Mouse (Mus musculus) liver, embryonic 11.5 days (tissue): ENCODE data around the gene Mr1. TPM values are rescaled to one million over a fixed set of nuclear protein-coding genes. Genes with fewer than 3 reads are reported as not detected.
A peak's percentile ranks its signal among the peaks of the same experiment; 100 is the strongest.

ENCODE experiments used
- ATAC-seq: fragments of 200-750 bp; cut with Nextera tagmentation; replicated peaks from 2 replicates; pipeline ENCODE4 v1.8.0; 2017; ENCODE audit warnings: moderate number of reproducible peaks, mild to moderate bottlenecking, moderate TSS enrichment, moderate library complexity; ENCODE audit not compliant: low FRiP score
- DNase-seq: peaks from one replicate; pipeline ENCODE4 v3.0.0-alpha.2; 2017; ENCODE audit warnings: low spot score
- H3K27ac ChIP-seq: fragments of 300-500 bp; sonication (generic); 2 replicates; pipeline ENCODE4 v1.5.1; 2014; ENCODE audit warnings: mild to moderate bottlenecking, low read depth, low read length, control low read depth
- H3K27me3 ChIP-seq: fragments of 300-500 bp; sonication (generic); replicated peaks from 2 replicates; pipeline ENCODE4 v1.6.1; 2014; ENCODE audit warnings: low read length, mixed read lengths; ENCODE audit not compliant: control insufficient read depth, insufficient read depth
- H3K36me3 ChIP-seq: fragments of 300-500 bp; sonication (generic); 2 replicates; pipeline ENCODE4 v1.6.1; 2014; ENCODE audit warnings: mild to moderate bottlenecking, low read length, moderate library complexity, mixed read lengths; ENCODE audit not compliant: control insufficient read depth, insufficient read depth
- H3K4me1 ChIP-seq: fragments of 300-500 bp; sonication (generic); replicated peaks from 2 replicates; pipeline ENCODE4 v1.6.1; 2014; ENCODE audit warnings: low read length, mixed read lengths; ENCODE audit not compliant: control insufficient read depth, insufficient read depth
- H3K4me2 ChIP-seq: fragments of 300-500 bp; sonication (generic); 2 replicates; pipeline ENCODE4 v1.6.1; 2014; ENCODE audit warnings: mild to moderate bottlenecking, control low read depth, moderate library complexity
- H3K4me3 ChIP-seq: fragments of 300-500 bp; sonication (generic); 2 replicates; pipeline ENCODE4 v1.5.1; 2014; ENCODE audit warnings: low read depth, low read length, control low read depth
- H3K9ac ChIP-seq: fragments of 300-500 bp; sonication (generic); 2 replicates; pipeline ENCODE4 v1.6.1; 2014; ENCODE audit warnings: low read depth, low read length, control low read depth
- H3K9me3 ChIP-seq: fragments of 300-500 bp; sonication (generic); 2 replicates; pipeline ENCODE4 v1.6.1; 2016; ENCODE audit warnings: low read length, inconsistent platforms, mixed read lengths; ENCODE audit not compliant: control insufficient read depth
- WGBS: fragments of 180-500 bp; shearing (Covaris S2); extraction: QIAGEN DNeasy Blood & Tissue Kit; methylation state at CpG from one replicate; pipeline ENCODE4 v1.1.7; 2014; 5-methylcytosine and 5-hydroxymethylcytosine counted together
- polyA plus RNA-seq: library from polyadenylated mRNA; unstranded; fragments of >200 nt; fragmentation: Nextera tagmentation; extraction: Ambion mirVana; gene quantifications from 2 replicates; pipeline ENCODE4 v1.2.1, GENCODE M21; 2014

Mr1 gene
- polyA plus RNA-seq, 1 experiment from 2014 or later, result 0.81 TPM

GRCm38 (mm10) chr1:155147228-155147627, 614 bp upstream of the Mr1 start:
- no peak overlapping the region for H3K4me2 ChIP-seq
- H3K27me3 ChIP-seq, result no peaks in the 10 kb centered on the region
- H3K36me3 ChIP-seq, result no peaks in the 10 kb centered on the region
- DNase-seq (no peak), ATAC-seq (no peak)
- 0 out of 2 replicates have a peak, but pooled peaks cover 3% of the 10 kb centered on the region for H3K4me1 ChIP-seq
- H3K27ac ChIP-seq, result no peak overlapping the region
- no peak overlapping the region for H3K4me3 ChIP-seq
- no peak overlapping the region for H3K9ac ChIP-seq
- H3K9me3 ChIP-seq, result no peaks in the 10 kb centered on the region
- 69% methylated on average over 2 of the region's 2 CpGs for WGBS

DNA sequence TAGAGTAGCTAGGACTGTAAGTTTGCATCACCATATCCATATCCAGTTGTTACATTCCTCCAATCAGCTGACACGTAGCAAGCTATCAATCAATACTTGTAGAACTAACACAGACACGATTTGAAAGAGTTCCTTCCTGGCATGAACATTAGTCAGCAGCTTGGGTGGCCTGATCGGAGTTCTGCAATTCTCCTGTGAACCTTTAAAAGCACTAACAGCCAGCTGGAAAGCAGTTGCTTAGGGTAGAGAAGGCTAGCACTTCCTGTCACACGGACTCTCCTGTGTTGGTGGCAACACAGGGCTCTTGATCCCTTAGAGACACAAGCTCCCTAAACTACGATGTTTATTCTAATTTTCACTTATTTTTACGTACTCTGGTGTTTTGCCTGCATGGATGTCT, 994 bp downstream of the Mr1 start:
- Histone ChIP-seq H3K4me3 (no peak overlapping the region), H3K27ac (no peak overlapping the region), H3K27me3 (no peaks in the 10 kb centered on the region), H3K4me2 (peak overlapping the region; percentile 19; the same call in 1 of the 2 replicates), H3K36me3 (no peaks in the 10 kb centered on the region), H3K9ac (no peak overlapping the region), H3K4me1 (0 out of 2 replicates have a peak, but pooled peaks cover 3% of the 10 kb centered on the region), H3K9me3 (no peaks in the 10 kb centered on the region)
- 39% methylated on average over 6 of the region's 6 CpGs for WGBS
- DNase-seq (no peak), ATAC-seq (no peak)

DNA sequence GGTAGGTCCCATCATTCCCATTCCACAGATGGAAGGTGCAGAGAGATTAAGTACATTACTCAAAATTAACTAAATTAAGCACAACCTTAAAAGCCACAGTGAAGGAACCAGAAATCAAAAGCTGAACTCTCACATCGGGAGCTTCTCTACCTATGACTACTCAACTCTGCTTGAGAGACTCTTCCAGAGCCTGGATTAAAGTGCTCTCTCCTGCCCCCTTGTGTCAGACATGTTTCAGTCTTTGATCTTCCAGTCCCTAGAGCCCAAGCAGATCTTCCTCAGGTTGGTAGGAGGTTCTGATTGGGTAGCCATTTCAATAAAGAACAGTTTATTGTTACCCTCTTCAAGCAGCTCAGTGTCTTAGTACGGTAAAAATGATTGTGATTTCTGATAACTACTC, 6.5 kb downstream of the Mr1 start:
- ATAC-seq (no peak), DNase-seq (no peak)
- no peaks in the 10 kb centered on the region for H3K9me3 ChIP-seq
- H3K4me1 ChIP-seq, result no peaks in the 10 kb centered on the region
- H3K27me3 ChIP-seq, result no peaks in the 10 kb centered on the region
- H3K4me2 ChIP-seq, result no peak overlapping the region
- no peak overlapping the region for H3K4me3 ChIP-seq
- 51% methylated on average over 2 of the region's 2 CpGs for WGBS
- no peak overlapping the region for H3K9ac ChIP-seq
- no peaks in the 10 kb centered on the region for H3K36me3 ChIP-seq
- H3K27ac ChIP-seq, result no peak overlapping the region

- ATAC-seq (no peak), DNase-seq (no peak)
- WGBS, result 79% methylated on average over 7 of the region's 7 CpGs
- Histone ChIP-seq H3K27me3 (no peaks in the 10 kb centered on the region), H3K4me3 (no peak overlapping the region), H3K4me1 (no peaks in the 10 kb centered on the region; the same call in 1 of the 2 replicates), H3K9me3 (no peaks in the 10 kb centered on the region), H3K27ac (no peak overlapping the region), H3K9ac (no peak overlapping the region), H3K4me2 (no peak overlapping the region), H3K36me3 (no peaks in the 10 kb centered on the region)
Observed at GRCm38 (mm10) chr1:155138795-155139194, 7.8 kb downstream of the Mr1 start.

GRCm38 (mm10) chr1:155134866-155135265, 11.7 kb downstream of the Mr1 start:
- no peaks in the 10 kb centered on the region for H3K27me3 ChIP-seq
- no peak overlapping the region for H3K9ac ChIP-seq
- H3K9me3 ChIP-seq, result no peaks in the 10 kb centered on the region
- H3K36me3 ChIP-seq, result no peaks in the 10 kb centered on the region
- no peaks in the 10 kb centered on the region; the same call in 1 of the 2 replicates for H3K4me1 ChIP-seq
- H3K4me3 ChIP-seq, result no peak overlapping the region
- 50% methylated on average over 8 of the region's 8 CpGs for WGBS
- no peak overlapping the region for H3K27ac ChIP-seq
- no peak overlapping the region for H3K4me2 ChIP-seq
- DNase-seq (no peak), ATAC-seq (no peak)

DNA sequence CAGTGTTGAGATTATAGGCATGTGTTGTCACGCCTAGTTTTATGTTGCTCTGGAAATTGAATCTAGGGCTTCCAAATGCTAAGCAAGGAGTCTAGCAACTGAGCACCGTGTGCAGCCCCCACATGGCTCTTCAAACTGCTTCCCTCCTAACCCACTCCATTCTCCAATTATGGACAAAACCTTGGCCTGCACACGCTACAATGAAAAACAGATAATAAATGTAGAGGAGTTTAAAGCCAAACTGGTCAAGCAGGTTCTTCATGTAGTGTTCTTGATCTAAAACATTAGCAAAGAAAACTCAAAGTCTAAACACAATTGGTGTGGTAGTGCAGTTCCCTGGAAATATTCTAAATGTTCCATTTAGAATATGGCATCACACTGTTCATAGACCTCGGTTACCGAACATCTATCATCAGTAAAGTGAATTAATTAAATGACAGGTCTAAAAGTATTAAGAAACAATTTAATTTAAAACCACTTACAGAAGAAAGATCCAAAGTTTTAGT, 19.1 kb downstream of the Mr1 start:
- no peaks in the 10 kb centered on the region for H3K9me3 ChIP-seq
- no peaks in the 10 kb centered on the region for H3K4me1 ChIP-seq
- no peak overlapping the region for H3K27ac ChIP-seq
- ATAC-seq (no peak), DNase-seq (no peak)
- H3K4me2 ChIP-seq, result no peak overlapping the region
- no peak overlapping the region for H3K4me3 ChIP-seq
- H3K36me3 ChIP-seq, result no peaks in the 10 kb centered on the region
- 80% methylated on average over 5 of the region's 5 CpGs for WGBS
- H3K9ac ChIP-seq, result no peak overlapping the region
- H3K27me3 ChIP-seq, result no peaks in the 10 kb centered on the region

DNA sequence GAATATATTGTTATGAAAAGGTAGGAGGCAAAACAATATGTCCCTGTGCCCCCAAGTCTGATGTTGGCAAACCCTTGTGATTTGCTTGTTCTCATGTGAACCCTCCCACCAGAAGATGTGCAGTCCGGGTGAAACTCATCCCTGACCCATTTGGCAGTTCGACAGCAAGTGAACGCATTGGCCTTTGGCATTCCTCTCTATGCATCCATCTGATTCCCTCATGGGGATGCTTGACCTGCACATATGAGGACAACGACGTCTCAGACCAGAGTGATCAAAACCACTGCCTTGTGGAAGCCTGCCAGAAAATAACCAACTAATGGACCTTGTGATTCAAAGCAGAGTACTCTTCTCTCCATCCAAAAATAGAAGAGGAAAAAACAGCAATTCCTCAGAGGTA, 19.9 kb downstream of the Mr1 start:
- H3K9me3 ChIP-seq, result no peaks in the 10 kb centered on the region
- DNase-seq, result no peak
- no peak overlapping the region for H3K4me3 ChIP-seq
- ATAC-seq, result no peak
- no peaks in the 10 kb centered on the region for H3K4me1 ChIP-seq
- WGBS, result 86% methylated on average over 5 of the region's 5 CpGs
- H3K27ac ChIP-seq, result no peak overlapping the region
- no peak overlapping the region for H3K4me2 ChIP-seq
- no peaks in the 10 kb centered on the region for H3K36me3 ChIP-seq
- no peak overlapping the region for H3K9ac ChIP-seq
- H3K27me3 ChIP-seq, result no peaks in the 10 kb centered on the region

GRCm38 (mm10) chr1:155124397-155124796, 22.2 kb downstream of the Mr1 start:
- H3K27ac ChIP-seq, result no peak overlapping the region
- H3K4me1 ChIP-seq, result no peaks in the 10 kb centered on the region
- H3K27me3 ChIP-seq, result no peaks in the 10 kb centered on the region
- H3K4me3 ChIP-seq, result no peak overlapping the region
- WGBS, result 93% methylated on average over 5 of the region's 5 CpGs
- no peak overlapping the region for H3K9ac ChIP-seq
- DNase-seq (no peak), ATAC-seq (no peak)
- no peaks in the 10 kb centered on the region for H3K36me3 ChIP-seq
- no peaks in the 10 kb centered on the region for H3K9me3 ChIP-seq
- H3K4me2 ChIP-seq, result no peak overlapping the region

GRCm38 (mm10) chr1:155121977-155122939, 24.4 kb downstream of the Mr1 start:
- H3K9ac ChIP-seq, result no peak overlapping the region
- no peaks in the 10 kb centered on the region for H3K4me1 ChIP-seq
- no peaks in the 10 kb centered on the region for H3K9me3 ChIP-seq
- DNase-seq (no peak), ATAC-seq (no peak)
- no peak overlapping the region for H3K4me2 ChIP-seq
- 77% methylated on average over 21 of the region's 21 CpGs for WGBS
- H3K27ac ChIP-seq, result no peak overlapping the region
- H3K27me3 ChIP-seq, result no peaks in the 10 kb centered on the region
- H3K4me3 ChIP-seq, result no peak overlapping the region
- H3K36me3 ChIP-seq, result no peaks in the 10 kb centered on the region
